Mouse (Mus musculus): ENCODE results near the gene Spint1. TPM values are rescaled to one million over a fixed set of nuclear protein-coding genes. Genes with fewer than 3 reads are reported as not detected.

Spint1 gene
- polyA plus RNA-seq, 1 experiment = 367 TPM

DNA sequence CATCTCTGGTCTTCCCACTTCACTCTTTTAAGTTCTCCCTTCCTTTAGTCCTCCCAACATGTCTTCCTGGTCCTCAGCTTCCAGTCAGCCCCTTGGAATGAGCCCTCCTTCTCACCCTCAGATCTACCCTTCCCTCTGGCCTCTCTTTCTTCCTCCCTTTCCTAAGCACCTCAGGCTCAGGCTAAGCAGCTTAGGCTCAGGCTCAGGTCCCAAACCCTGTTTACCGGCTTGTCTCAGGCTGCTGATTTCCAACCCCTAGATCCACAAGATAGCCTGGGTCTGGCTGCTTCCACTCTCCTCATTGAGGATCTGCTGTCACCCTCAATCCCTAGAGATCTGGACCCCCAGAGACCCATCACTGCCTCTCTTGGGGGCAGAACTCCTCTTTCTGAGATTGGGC lies 39.1 kb upstream of the Spint1 start:
- peaks cover 8% of the 10 kb centered on the region; the same call in 1 of the 2 replicates for H3K4me1 ChIP-seq (ENCODE audit: control insufficient read depth, insufficient read depth, insufficient read length, low read length)
- TF ChIP-seq CTCF (IDR thresholded peaks at IDR 0.05; ENCODE audit: extremely low read depth, insufficient read length, insufficient replicate concordance, low read depth, low read length) = no peak
- TF ChIP-seq POLR2A (IDR thresholded peaks at IDR 0.05; ENCODE audit: low read depth, low read length) = no peak
- no peaks in the 10 kb centered on the region for H3K27me3 ChIP-seq (ENCODE audit: control insufficient read depth, insufficient read depth, low read length)
- H3K27ac ChIP-seq (ENCODE audit: insufficient read depth, low read depth, low read length) = no peak overlapping the region
- WGBS = 71% methylated on average over 1 of the region's 1 CpGs
- H3K4me3 ChIP-seq (ENCODE audit: low read depth, low read length) = no peak overlapping the region
- H3K36me3 ChIP-seq (ENCODE audit: control insufficient read depth, insufficient read depth, low read length) = no peaks in the 10 kb centered on the region

GRCm38 (mm10) chr2:119198934-119199333 lies 38.2 kb upstream of the Spint1 start:
- Histone ChIP-seq H3K4me3 (ENCODE audit: low read depth, low read length) (no peak overlapping the region), H3K27me3 (ENCODE audit: control insufficient read depth, insufficient read depth, low read length) (no peaks in the 10 kb centered on the region), H3K36me3 (ENCODE audit: control insufficient read depth, insufficient read depth, low read length) (no peaks in the 10 kb centered on the region), H3K27ac (ENCODE audit: insufficient read depth, low read depth, low read length) (no peak overlapping the region), H3K4me1 (ENCODE audit: control insufficient read depth, insufficient read depth, insufficient read length, low read length) (peaks cover 7% of the 10 kb centered on the region; the same call in 1 of the 2 replicates)
- no peak for TF ChIP-seq CTCF (IDR thresholded peaks at IDR 0.05; ENCODE audit: extremely low read depth, insufficient read length, insufficient replicate concordance, low read depth, low read length)
- TF ChIP-seq POLR2A (IDR thresholded peaks at IDR 0.05; ENCODE audit: low read depth, low read length) = no peak
- WGBS = 82% methylated on average over 3 of the region's 3 CpGs

GRCm38 (mm10) chr2:119202914-119203453 lies 34.2 kb upstream of the Spint1 start:
- Histone ChIP-seq H3K4me1 (ENCODE audit: control insufficient read depth, insufficient read depth, insufficient read length, low read length) (peaks cover 4% of the 10 kb centered on the region; the same call in 1 of the 2 replicates), H3K36me3 (ENCODE audit: control insufficient read depth, insufficient read depth, low read length) (no peaks in the 10 kb centered on the region), H3K27me3 (ENCODE audit: control insufficient read depth, insufficient read depth, low read length) (no peaks in the 10 kb centered on the region), H3K4me3 (ENCODE audit: low read depth, low read length) (no peak overlapping the region), H3K27ac (ENCODE audit: insufficient read depth, low read depth, low read length) (0 out of 2 replicates have a peak overlapping the region, but pooled peaks have one; percentile 44)
- TF ChIP-seq CTCF (IDR thresholded peaks at IDR 0.05; ENCODE audit: extremely low read depth, insufficient read length, insufficient replicate concordance, low read depth, low read length) (no peak), POLR2A (IDR thresholded peaks at IDR 0.05; ENCODE audit: low read depth, low read length) (no peak)
- 19% methylated on average over 5 of the region's 5 CpGs for WGBS

DNA sequence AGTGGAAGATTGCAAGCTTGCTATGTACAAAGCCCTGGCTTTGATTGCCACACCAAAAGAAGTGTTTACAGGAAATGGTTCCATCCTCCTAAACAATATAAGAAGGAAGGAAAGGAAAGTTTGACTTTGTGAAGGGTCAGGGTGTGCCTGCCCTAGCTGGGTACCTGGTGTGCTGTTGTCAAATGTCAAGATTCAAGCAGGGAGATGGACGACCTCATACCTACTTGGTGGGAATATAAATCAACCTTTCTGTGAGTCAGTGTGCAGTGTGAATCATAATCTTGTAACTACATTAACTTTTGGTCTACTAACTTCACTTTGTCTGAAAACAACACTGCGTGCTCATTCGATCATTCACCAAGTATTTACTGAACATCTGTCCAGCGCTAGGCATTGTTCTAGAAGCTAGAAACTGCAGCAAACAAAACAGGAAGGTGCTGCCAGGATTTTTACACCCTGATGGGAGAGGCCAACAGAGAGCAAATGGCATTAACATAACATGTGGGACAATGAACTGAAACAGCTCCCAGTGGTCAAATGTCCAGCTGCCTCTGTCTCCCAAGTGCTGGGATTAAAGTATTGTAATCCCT lies 33.2 kb upstream of the Spint1 start:
- WGBS = 65% methylated on average over 4 of the region's 4 CpGs
- Histone ChIP-seq H3K4me3 (ENCODE audit: low read depth, low read length) (no peak overlapping the region), H3K27me3 (ENCODE audit: control insufficient read depth, insufficient read depth, low read length) (no peaks in the 10 kb centered on the region), H3K4me1 (ENCODE audit: control insufficient read depth, insufficient read depth, insufficient read length, low read length) (peaks cover 4% of the 10 kb centered on the region; the same call in 1 of the 2 replicates), H3K27ac (ENCODE audit: insufficient read depth, low read depth, low read length) (peak overlapping the region; percentile 44; the same call in 1 of the 2 replicates), H3K36me3 (ENCODE audit: control insufficient read depth, insufficient read depth, low read length) (no peaks in the 10 kb centered on the region)
- TF ChIP-seq POLR2A (IDR thresholded peaks at IDR 0.05; ENCODE audit: low read depth, low read length) = no peak
- TF ChIP-seq CTCF (IDR thresholded peaks at IDR 0.05; ENCODE audit: extremely low read depth, insufficient read length, insufficient replicate concordance, low read depth, low read length) = no peak

- no peak for TF ChIP-seq CTCF (IDR thresholded peaks at IDR 0.05; ENCODE audit: extremely low read depth, insufficient read length, insufficient replicate concordance, low read depth, low read length)
- TF ChIP-seq POLR2A (IDR thresholded peaks at IDR 0.05; ENCODE audit: low read depth, low read length) = no peak
Observed at GRCm38 (mm10) chr2:119207961-119208343, 29.2 kb upstream of the Spint1 start.

DNA sequence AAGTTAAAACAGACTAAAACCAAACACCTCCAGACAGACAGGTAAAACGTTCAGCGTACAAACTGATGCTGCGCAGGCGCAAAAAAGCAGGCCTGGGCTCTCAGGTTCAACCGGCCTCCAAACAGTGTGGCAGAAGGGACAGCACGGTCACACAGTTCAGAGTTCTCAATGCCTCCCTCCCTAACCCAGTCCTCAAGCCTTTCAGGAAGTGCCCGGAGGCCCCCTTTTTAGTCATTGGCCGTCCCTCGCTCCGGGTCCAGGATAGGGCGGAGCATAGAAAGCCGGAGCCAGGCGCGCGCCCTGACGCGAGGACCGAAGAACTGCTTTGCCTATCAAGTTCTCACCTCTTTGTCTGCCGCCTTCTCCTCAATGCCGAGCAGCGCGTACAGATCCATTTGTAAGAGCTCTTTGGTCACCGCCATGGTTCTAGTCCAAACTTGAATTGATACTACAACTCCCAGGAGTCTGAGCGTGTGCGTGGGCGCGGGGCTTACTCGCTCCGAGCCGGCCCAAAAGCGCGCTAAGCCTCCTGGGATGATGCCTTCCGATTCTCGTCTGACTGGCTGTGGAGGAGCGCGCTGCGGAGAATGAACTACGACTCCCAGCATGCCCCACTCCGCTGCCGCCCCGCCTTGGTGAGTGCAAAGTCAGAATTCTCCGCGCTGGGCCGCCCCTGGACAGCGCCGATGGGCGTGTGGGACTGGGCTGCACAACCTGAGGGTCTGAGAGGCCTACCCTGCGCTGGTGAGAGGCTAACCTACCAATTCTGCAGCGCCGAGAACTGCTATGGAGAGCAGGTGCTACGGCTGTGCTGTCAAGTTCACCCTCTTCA lies 28.6 kb upstream of the Spint1 start, which contains the start of the genes Zfyve19 and Dnajc17:
Gene Zfyve19, plus strand, starts transcription at position 274 of the 832 bp plus-strand sequence.
Gene Dnajc17, minus strand, starts transcription at position 452 of the 832 bp plus-strand sequence.
- H3K36me3 ChIP-seq (ENCODE audit: control insufficient read depth, insufficient read depth, low read length) = peaks cover 18% of the 10 kb centered on the region
- WGBS = under 1% methylated on average over 51 of the region's 51 CpGs
- H3K4me1 ChIP-seq (ENCODE audit: control insufficient read depth, insufficient read depth, insufficient read length, low read length) = peaks cover 3% of the 10 kb centered on the region; the same call in 1 of the 2 replicates
- TF ChIP-seq CTCF (IDR thresholded peaks at IDR 0.05; ENCODE audit: extremely low read depth, insufficient read length, insufficient replicate concordance, low read depth, low read length) = no peak
- TF ChIP-seq POLR2A (IDR thresholded peaks at IDR 0.05; ENCODE audit: low read depth, low read length) = peak; percentile 78
- no peaks in the 10 kb centered on the region for H3K27me3 ChIP-seq (ENCODE audit: control insufficient read depth, insufficient read depth, low read length)
- H3K27ac ChIP-seq (ENCODE audit: insufficient read depth, low read depth, low read length) = peak within 1 kb of the TSS; percentile 93
- H3K4me3 ChIP-seq (ENCODE audit: low read depth, low read length) = peak within 1 kb of the TSS; percentile 67

More at GRCm38 (mm10) chr2:119207961-119208343, 29.2 kb upstream of the Spint1 start:
- Histone ChIP-seq H3K27me3 (ENCODE audit: control insufficient read depth, insufficient read depth, low read length) (no peaks in the 10 kb centered on the region), H3K27ac (ENCODE audit: insufficient read depth, low read depth, low read length) (peak overlapping the region; percentile 93), H3K36me3 (ENCODE audit: control insufficient read depth, insufficient read depth, low read length) (peaks cover 15% of the 10 kb centered on the region), H3K4me1 (ENCODE audit: control insufficient read depth, insufficient read depth, insufficient read length, low read length) (peaks cover 5% of the 10 kb centered on the region; the same call in 1 of the 2 replicates), H3K4me3 (ENCODE audit: low read depth, low read length) (peak overlapping the region; percentile 67)
- 8% methylated on average over 6 of the region's 6 CpGs for WGBS
